Mouse (Mus musculus): Measurements from ENCODE around the gene Dnase1l1. TPM values are rescaled to one million over a fixed set of nuclear protein-coding genes. Genes with fewer than 3 reads are reported as not detected.

Gene Dnase1l1
- polyA plus RNA-seq, 1 experiment from 2014 or later: 27.7 TPM

DNA sequence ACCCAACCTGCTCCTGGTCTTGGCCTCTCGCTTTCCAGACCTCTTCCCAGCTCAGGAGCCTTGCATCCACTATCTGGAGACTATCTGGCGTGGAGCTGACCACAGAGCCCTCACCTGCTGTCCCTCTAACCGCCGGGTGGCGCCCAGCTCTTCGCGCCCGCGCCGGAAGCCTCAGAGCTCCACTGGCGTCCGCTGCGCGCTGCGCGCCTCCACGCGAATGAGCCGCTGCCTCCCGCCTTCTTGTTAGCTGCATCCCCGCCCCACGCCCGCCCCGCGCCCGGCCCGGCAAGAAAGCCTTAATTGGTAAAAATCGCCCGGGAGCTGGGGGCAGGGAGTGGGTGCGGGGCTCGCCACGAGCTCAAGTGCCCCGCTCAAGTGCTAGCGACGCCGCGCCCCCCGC lies 32.5 kb downstream of the Dnase1l1 start, which contains the start of gene Flna:
Gene Flna, minus strand, starts transcription at position 206 of the 400 bp plus-strand sequence.
- no peaks in the 10 kb centered on the region for H3K36me3 ChIP-seq (ENCODE audit: insufficient read depth, low read length)
- 12% methylated on average over 32 of the region's 38 CpGs for WGBS
- TF ChIP-seq EP300 (IDR thresholded peaks at IDR 0.05) (no peak), CTCF (IDR thresholded peaks at IDR 0.05) (peak; percentile 65)
- peak within 1 kb of the TSS; percentile 53 for H3K4me2 ChIP-seq (replicated peaks; ENCODE audit: low read depth, low read length)
- ATAC-seq (0 out of 2 replicates have a peak, but pooled peaks have one; percentile 1), DNase-seq (ENCODE audit: low spot score) (peak; percentile 69)
- no peak within 1 kb of the TSS; the same call in 1 of the 2 replicates for H3K9ac ChIP-seq (replicated peaks; ENCODE audit: low read depth)
- no peaks in the 10 kb centered on the region for H3K9me3 ChIP-seq (ENCODE audit: low read length)
- H3K4me3 ChIP-seq (ENCODE audit: low read depth, low read length): peak within 1 kb of the TSS; percentile 32
- no peaks in the 10 kb centered on the region for H3K27me3 ChIP-seq (replicated peaks; ENCODE audit: insufficient read depth, low read length)
- no peaks in the 10 kb centered on the region for H3K4me1 ChIP-seq (ENCODE audit: insufficient read depth, low read depth, low read length)
- H3K27ac ChIP-seq (ENCODE audit: low read length): peak within 1 kb of the TSS; percentile 70

DNA sequence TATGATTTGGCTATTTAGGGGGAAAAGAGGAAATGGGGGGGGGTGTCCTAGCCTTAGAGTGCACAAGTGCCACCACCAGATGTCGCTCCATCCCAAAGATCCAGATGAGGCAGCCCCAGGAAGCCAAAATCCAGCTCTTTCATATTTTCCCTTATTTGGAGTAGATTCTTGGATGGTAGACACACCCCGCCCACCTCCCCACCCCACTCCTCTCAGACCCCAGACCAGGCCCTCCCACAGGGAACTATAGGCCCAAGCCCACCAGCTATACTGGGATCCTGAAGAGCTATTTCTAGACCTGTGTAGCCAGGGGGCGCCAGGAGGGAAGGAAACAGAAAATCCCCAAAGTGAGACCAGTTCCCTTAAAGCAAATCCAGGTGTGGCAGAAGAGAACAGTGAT lies 33.5 kb downstream of the Dnase1l1 start:
- Histone ChIP-seq H3K4me2 (replicated peaks; ENCODE audit: low read depth, low read length) (peak overlapping the region; percentile 53), H3K4me3 (ENCODE audit: low read depth, low read length) (peak overlapping the region; percentile 32), H3K36me3 (ENCODE audit: insufficient read depth, low read length) (no peaks in the 10 kb centered on the region), H3K9ac (replicated peaks; ENCODE audit: low read depth) (no peak overlapping the region), H3K27ac (ENCODE audit: low read length) (peak overlapping the region; percentile 70), H3K27me3 (replicated peaks; ENCODE audit: insufficient read depth, low read length) (no peaks in the 10 kb centered on the region), H3K4me1 (ENCODE audit: insufficient read depth, low read depth, low read length) (no peaks in the 10 kb centered on the region), H3K9me3 (ENCODE audit: low read length) (no peaks in the 10 kb centered on the region)
- 14% methylated on average over 3 of the region's 3 CpGs for WGBS
- TF ChIP-seq EP300 (IDR thresholded peaks at IDR 0.05): no peak
- TF ChIP-seq CTCF (IDR thresholded peaks at IDR 0.05): peak; percentile 70
- DNase-seq (ENCODE audit: low spot score) (peak; percentile 75), ATAC-seq (peak; percentile 7; the same call in 1 of the 2 replicates)

DNA sequence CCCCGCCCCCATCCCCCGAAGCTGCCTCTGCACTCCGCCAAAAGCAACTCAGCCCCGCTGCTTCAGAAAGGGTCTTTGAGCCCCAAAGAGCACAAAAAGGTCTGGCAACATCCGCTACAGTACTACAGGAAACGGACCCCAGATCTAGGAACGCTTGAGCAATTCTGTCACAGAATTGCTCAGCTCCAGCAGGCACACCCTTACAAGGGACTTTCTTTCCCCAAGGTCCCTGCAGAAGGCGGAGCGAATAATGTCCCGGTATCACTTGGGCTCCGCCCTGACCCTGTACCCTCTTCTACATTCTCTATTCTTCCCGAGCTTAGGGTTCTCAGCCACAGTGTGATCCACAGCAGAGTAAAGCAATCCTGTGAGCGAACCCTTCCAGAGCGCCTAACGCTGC lies 35.4 kb downstream of the Dnase1l1 start:
- Histone ChIP-seq H3K9me3 (ENCODE audit: low read length) (no peaks in the 10 kb centered on the region), H3K4me2 (replicated peaks; ENCODE audit: low read depth, low read length) (peak overlapping the region; percentile 51), H3K4me3 (ENCODE audit: low read depth, low read length) (peak overlapping the region; percentile 43), H3K27ac (ENCODE audit: low read length) (peak overlapping the region; percentile 73), H3K4me1 (ENCODE audit: insufficient read depth, low read depth, low read length) (no peaks in the 10 kb centered on the region), H3K36me3 (ENCODE audit: insufficient read depth, low read length) (peaks cover 7% of the 10 kb centered on the region; the same call in 1 of the 2 replicates), H3K9ac (replicated peaks; ENCODE audit: low read depth) (no peak overlapping the region; the same call in 1 of the 2 replicates), H3K27me3 (replicated peaks; ENCODE audit: insufficient read depth, low read length) (no peaks in the 10 kb centered on the region)
- ATAC-seq (peak; percentile 43), DNase-seq (ENCODE audit: low spot score) (peak; percentile 84)
- TF ChIP-seq CTCF (IDR thresholded peaks at IDR 0.05) (no peak), EP300 (IDR thresholded peaks at IDR 0.05) (no peak)
- 13% methylated on average over 13 of the region's 15 CpGs for WGBS

DNA sequence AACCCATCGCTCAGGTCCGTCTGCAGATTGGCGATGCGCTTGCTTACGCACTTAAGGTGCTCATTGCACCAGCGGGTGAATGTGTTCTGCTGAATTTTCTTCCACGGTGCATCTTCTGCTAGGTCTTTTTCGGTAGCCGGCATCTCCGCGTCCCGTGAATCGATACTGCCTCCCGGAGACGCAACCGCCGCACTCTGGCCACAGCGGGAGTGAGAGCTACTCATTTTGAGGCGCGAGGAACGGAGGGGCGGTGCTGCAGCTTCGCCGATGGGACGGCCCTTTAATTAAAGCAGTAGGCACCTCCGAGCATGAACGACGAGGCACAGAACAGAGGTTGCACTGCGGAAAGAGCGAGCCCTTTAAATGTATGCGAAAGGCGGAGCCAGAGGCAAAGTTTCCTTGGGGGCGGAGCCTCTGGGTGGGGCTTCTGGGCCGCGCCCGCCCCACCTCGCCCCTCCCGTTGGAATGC lies 35.9 kb downstream of the Dnase1l1 start:
- peak overlapping the region; percentile 92 for H3K27ac ChIP-seq (ENCODE audit: low read length)
- TF ChIP-seq EP300 (IDR thresholded peaks at IDR 0.05) (no peak), CTCF (IDR thresholded peaks at IDR 0.05) (peak; percentile 13; the same call in 1 of the 2 replicates)
- no peaks in the 10 kb centered on the region for H3K9me3 ChIP-seq (ENCODE audit: low read length)
- H3K4me1 ChIP-seq (ENCODE audit: insufficient read depth, low read depth, low read length): no peaks in the 10 kb centered on the region
- peak overlapping the region; percentile 43 for H3K4me3 ChIP-seq (ENCODE audit: low read depth, low read length)
- H3K27me3 ChIP-seq (replicated peaks; ENCODE audit: insufficient read depth, low read length): no peaks in the 10 kb centered on the region
- H3K4me2 ChIP-seq (replicated peaks; ENCODE audit: low read depth, low read length): peak overlapping the region; percentile 51
- ATAC-seq (peak; percentile 83), DNase-seq (ENCODE audit: low spot score) (peak; percentile 96)
- H3K36me3 ChIP-seq (ENCODE audit: insufficient read depth, low read length): peaks cover 12% of the 10 kb centered on the region; the same call in 1 of the 2 replicates
- 24% methylated on average over 30 of the region's 38 CpGs for WGBS
- H3K9ac ChIP-seq (replicated peaks; ENCODE audit: low read depth): peak overlapping the region; percentile 57

DNA sequence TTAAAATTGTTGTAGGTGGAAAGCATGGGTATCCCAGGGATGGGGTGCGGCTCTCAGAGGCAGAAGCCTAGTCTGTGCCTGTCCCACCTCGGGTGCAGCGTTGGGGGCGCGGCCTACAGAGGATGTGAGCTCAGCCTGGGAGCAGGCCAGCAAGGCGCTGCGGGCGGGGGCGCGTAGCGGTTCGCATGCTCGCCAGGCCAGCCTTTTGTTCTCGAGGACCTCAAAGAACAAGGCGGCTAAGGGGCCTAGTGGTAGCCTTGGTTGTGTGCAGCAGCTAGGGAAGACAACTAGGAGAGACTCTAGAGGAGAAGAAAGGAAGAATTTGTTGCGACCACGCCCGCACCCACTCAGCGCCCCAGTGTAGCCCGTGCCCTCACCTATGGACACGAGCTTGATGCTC lies 36.5 kb downstream of the Dnase1l1 start:
- ATAC-seq (peak; percentile 54), DNase-seq (ENCODE audit: low spot score) (peak; percentile 89)
- H3K27me3 ChIP-seq (replicated peaks; ENCODE audit: insufficient read depth, low read length): no peaks in the 10 kb centered on the region
- TF ChIP-seq CTCF (IDR thresholded peaks at IDR 0.05) (no peak), EP300 (IDR thresholded peaks at IDR 0.05) (no peak)
- no peaks in the 10 kb centered on the region for H3K4me1 ChIP-seq (ENCODE audit: insufficient read depth, low read depth, low read length)
- no peaks in the 10 kb centered on the region for H3K9me3 ChIP-seq (ENCODE audit: low read length)
- 16% methylated on average over 21 of the region's 21 CpGs for WGBS
- peaks cover 16% of the 10 kb centered on the region; the same call in 1 of the 2 replicates for H3K36me3 ChIP-seq (ENCODE audit: insufficient read depth, low read length)
- H3K4me3 ChIP-seq (ENCODE audit: low read depth, low read length): peak overlapping the region; percentile 43
- H3K27ac ChIP-seq (ENCODE audit: low read length): peak overlapping the region; percentile 92
- peak overlapping the region; percentile 57 for H3K9ac ChIP-seq (replicated peaks; ENCODE audit: low read depth)
- H3K4me2 ChIP-seq (replicated peaks; ENCODE audit: low read depth, low read length): peak overlapping the region; percentile 51

DNA sequence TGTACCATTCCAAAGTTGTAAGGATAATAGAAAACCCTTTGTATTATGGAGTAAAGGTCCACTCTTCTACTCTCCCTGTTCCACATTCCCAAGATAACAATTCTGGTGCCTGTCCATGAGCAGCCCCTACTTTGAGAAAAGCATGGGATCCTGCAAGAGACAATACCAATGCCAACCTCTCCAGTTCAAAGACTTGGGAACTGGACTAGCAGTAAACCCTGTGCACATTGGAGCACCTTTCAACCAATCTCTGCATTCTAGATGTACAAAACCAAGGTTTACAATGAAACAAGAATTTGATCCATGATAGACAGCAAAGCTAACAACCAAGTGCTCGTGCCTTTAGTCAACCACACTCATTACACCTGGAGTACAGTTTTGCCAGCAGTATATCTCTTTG lies 37.0 kb downstream of the Dnase1l1 start:
- no peaks in the 10 kb centered on the region for H3K4me1 ChIP-seq (ENCODE audit: insufficient read depth, low read depth, low read length)
- H3K27me3 ChIP-seq (replicated peaks; ENCODE audit: insufficient read depth, low read length): no peaks in the 10 kb centered on the region
- DNase-seq (ENCODE audit: low spot score) (no peak), ATAC-seq (no peak)
- peak overlapping the region; percentile 43 for H3K4me3 ChIP-seq (ENCODE audit: low read depth, low read length)
- peaks cover 16% of the 10 kb centered on the region; the same call in 1 of the 2 replicates for H3K36me3 ChIP-seq (ENCODE audit: insufficient read depth, low read length)
- no peaks in the 10 kb centered on the region for H3K9me3 ChIP-seq (ENCODE audit: low read length)
- H3K9ac ChIP-seq (replicated peaks; ENCODE audit: low read depth): peak overlapping the region; percentile 57
- peak overlapping the region; percentile 92 for H3K27ac ChIP-seq (ENCODE audit: low read length)
- 26% methylated on average over 1 of the region's 1 CpGs for WGBS
- peak overlapping the region; percentile 51 for H3K4me2 ChIP-seq (replicated peaks; ENCODE audit: low read depth, low read length)
- no peak for TF ChIP-seq EP300 (IDR thresholded peaks at IDR 0.05)
- TF ChIP-seq CTCF (IDR thresholded peaks at IDR 0.05): no peak
